Mouse (Mus musculus): ENCODE data around the gene Aim2.
"Not testable (repeated sequence)": the region's sequence is repeated elsewhere in the genome, so short reads cannot be mapped to it uniquely, and the experiment has no call there.

The Aim2 gene

DNA sequence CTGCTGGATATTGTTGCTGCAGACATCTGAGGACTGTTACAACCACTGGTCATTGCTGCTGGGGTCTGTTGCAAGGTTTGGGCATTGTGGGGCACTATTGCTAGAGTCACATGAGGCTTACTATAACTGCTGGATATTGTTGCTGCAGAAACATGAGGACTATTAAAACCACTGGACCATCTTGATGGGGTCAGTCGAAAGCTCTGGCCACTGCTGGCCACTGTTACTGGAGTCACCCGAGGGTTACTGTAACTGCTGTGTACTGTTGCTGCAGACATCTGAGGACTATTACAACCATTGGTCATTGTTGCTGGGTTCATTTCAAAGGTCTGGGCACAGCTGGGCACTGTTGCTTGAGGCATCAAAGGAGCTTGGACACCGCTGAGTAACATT is 130.5 kb downstream of the Aim2 start:
- DNase-seq: not testable (repeated sequence)

DNA sequence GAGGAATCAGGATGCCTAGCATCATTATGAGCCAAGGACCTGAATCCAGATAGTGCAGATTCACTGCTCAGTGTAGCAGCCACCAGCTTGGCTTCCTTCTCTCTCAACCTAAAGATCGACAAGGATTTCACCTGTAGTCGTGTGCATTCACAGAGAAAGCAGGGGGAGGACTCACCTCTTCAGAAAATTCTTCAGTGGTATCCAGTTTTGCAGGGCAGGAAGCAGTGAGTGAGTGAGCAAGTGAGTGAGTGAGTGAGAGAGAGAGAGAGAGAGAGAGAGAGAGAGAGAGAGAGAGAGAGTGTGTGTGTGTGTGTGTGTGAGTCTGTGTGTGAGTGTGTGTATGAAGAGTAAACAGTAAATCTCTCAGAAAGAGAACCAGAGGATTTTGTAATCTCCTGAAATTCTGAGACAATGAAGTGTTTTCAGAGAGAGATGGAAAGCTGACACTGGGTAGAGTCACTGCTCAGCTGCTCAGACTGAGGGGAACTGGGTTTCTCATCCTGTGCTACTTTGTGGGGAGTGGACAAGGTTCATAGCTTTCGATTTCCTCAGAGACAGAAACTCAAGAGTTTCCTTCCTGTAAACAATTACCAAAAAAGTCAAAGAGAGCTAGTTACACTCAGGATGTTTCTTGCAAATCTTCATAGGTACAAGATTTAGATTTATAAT is 140.3 kb downstream of the Aim2 start, which contains the start of gene Ifi206:
Ifi206 (minus strand) TSS at position 230 of the 669 bp plus-strand sequence.
- peak; percentile 40 to 44 for DNase-seq

DNA sequence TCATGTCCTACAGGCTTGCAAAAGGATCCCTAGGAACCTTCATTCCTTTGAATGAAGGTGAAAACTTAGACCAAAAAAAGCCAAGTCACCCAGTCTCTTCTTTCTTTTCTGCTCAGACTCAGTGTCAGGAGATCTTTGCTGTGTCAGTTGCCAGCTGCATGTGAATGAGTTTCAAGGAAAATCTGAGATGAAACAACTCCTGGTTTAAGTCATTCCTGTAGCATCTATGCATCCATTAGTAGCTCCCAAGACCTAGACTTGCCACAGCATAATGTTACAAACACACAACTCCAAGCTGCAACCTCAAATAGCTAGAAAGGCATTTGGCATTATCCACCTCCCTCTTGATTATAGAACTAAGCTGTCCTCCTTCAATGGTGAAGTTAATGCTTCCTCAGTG is 140.8 kb downstream of the Aim2 start:
- DNase-seq: not testable (repeated sequence)

DNA sequence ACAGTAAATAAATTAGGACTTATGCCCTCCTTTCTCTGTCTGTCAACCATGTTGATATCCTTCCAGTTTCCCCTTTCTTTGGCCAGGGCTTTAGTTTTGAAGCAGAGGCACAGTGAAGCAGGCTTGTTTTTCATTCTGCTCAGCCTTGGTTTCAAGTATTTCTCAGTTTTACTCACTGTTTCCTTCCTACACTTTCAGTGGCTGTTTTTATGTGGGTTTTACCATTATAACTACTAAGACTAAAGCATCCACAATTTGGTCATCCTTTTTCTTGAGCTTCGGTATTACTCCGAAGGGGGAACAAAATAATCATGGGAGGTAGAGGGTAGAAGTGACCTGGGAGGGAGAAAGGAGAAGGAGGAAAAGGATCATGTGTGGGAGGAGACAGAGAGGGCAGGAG is 159.9 kb downstream of the Aim2 start:
- not testable (repeated sequence) for DNase-seq
